Mouse (Mus musculus): ENCODE measurements around the gene Cidec.

DNA sequence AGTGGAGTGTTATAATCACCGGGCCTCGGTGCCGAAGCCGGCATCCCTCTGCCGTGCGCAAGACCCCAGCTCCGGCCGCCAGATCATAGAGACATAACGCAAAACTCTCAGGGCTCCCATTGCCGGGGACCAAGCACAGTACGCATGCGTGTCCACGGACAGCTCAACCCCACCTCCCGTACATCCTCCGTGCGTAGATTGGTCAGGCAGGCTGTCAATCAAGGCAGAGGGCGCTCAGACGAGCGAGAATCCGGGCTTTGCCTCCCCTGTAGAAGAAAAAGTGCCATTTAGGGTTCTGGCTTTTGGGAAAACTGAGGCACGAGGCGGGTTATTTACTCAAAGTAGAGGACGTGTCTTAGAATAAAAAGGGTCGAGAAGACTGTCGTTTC lies 16.4 kb downstream of the Cidec start, which contains the start of gene Rpusd3:
- no peak for TF ChIP-seq CTCF (IDR thresholded peaks at IDR 0.05; ENCODE audit: control insufficient read depth, insufficient read depth, insufficient read length)
- TF ChIP-seq USF1 (IDR thresholded peaks at IDR 0.05; ENCODE audit: low read depth), result no peak
- no peak for TF ChIP-seq MAX (IDR thresholded peaks at IDR 0.05)
- TF ChIP-seq MYOG (IDR thresholded peaks at IDR 0.05; ENCODE audit: control insufficient read depth, extremely low read depth, insufficient read length), result no peak
- no peak for TF ChIP-seq CEBPB (IDR thresholded peaks at IDR 0.05; ENCODE audit: low read depth)
- TF ChIP-seq FOSL1 (IDR thresholded peaks at IDR 0.05; ENCODE audit: insufficient read depth, low read length, poor library complexity, severe bottlenecking), result no peak
- TF ChIP-seq MYOD1 (IDR thresholded peaks at IDR 0.05; ENCODE audit: control insufficient read depth, insufficient read length, low read depth), result no peak
